Mouse (Mus musculus): ENCODE data around the gene Snai3. TPM values are rescaled to one million over a fixed set of nuclear protein-coding genes. Genes with fewer than 3 reads are reported as not detected.

Gene Snai3
- polyA plus RNA-seq, 1 experiment: 1.3 TPM

DNA sequence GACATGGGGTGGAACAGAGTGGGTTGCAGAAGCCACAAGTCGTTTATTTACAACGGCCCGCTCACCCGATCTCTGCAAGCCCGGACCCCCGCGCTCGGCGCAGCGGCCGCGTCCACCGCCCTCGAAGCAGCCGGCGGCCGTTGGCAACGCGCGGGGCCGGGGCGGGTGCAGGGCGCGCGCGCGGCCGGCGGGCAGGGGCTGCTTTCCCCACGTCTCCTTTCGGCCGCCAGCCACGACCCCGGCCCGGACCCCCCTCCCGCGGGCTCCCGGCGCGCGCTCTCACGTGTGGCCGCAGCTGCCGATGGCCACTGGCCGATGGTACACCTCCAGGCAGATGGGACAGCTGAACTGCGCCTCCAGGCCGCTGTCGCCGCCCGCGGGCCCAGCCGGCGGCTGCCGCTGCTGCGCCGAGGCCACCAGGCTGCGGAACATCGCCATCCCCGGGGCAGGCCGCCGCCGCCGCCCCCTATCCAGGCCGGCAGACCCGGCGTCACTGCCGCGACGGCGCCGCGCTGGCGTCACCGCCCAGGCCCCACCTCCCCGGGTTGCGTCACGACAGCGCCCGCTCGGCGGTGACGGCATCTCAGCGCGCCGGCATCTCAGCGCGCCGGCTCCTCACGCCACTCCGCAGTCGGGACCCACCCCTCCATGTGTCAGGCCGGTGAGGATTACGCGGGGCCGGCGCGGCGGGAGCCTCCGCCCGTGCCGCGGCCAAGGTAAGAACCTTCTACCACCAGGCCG lies 15.2 kb upstream of the Snai3 start, which contains the start of the genes Rnf166 and Ctu2:
Gene Rnf166 (minus strand): TSS at position 485 of the 741 bp plus-strand sequence.
Gene Ctu2 (plus strand): TSS at position 564 of the 741 bp plus-strand sequence.
- H3ac ChIP-seq (ENCODE audit: control insufficient read depth, insufficient read length): peak within 1 kb of the TSS; percentile 95

DNA sequence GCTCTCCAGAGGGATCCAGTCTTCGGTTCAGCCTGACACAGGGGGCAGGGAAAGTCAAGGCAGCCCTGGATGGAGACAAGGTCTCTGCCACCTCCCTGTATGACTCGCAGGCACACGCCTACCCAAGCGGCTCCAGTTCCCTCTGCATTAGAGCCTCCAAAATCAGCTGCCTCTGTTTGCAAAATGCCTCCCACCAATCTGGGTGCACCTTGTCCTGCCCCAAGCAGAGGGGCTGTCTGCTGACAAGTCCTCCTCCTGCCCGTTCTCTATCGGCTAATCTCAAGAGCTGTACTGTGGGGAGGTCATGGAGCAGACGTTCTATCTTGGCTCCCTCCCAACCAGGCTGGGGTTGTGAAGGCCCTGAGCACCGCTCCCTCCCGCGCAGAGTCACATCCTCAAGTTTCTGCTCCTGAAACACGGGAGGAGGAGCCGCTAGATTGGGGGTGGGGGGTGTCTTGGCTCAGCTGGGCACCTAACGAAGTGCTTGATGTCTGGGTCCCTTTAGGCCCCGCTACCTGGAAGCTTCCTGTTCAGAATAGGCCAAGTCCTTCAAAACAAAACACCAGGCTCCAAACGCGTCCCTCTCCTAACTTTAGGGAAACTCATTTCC lies 14.5 kb upstream of the Snai3 start:
- H3K4me2 ChIP-seq (ENCODE audit: low read depth): peak overlapping the region; percentile 73
- H3K4me3 ChIP-seq: peak overlapping the region; percentile 56
- no peak for TF ChIP-seq MAX (IDR thresholded peaks at IDR 0.05; ENCODE audit: low read depth)
- no peak for TF ChIP-seq CEBPB (IDR thresholded peaks at IDR 0.05; ENCODE audit: insufficient read depth, poor library complexity, severe bottlenecking)
- no peak for TF ChIP-seq MYOG (IDR thresholded peaks at IDR 0.05; ENCODE audit: control insufficient read depth in 1 of 3, insufficient read depth in 1 of 3, insufficient read length in 2 of 3, low read depth in 2 of 3)
- no peak for TF ChIP-seq USF1 (IDR thresholded peaks at IDR 0.05; ENCODE audit: low read depth)
- no peak for TF ChIP-seq POLR2AphosphoS2 (IDR thresholded peaks at IDR 0.05; ENCODE audit: insufficient read length, low read depth)
- TF ChIP-seq TCF3 (IDR thresholded peaks at IDR 0.05; ENCODE audit: insufficient read length, low read depth): no peak
- no peak for TF ChIP-seq POLR2A (IDR thresholded peaks at IDR 0.05; ENCODE audit: insufficient read length, low read depth)
- TF ChIP-seq E2F4 (IDR thresholded peaks at IDR 0.05; ENCODE audit: insufficient read depth): no peak
- no peak for TF ChIP-seq MYOD1 (IDR thresholded peaks at IDR 0.05; ENCODE audit: control insufficient read depth in 1 of 3, insufficient read length in 2 of 3, low read depth in 2 of 3)
- TF ChIP-seq TCF12 (IDR thresholded peaks at IDR 0.05; ENCODE audit: insufficient read depth, poor library complexity, severe bottlenecking): no peak
- no peak for TF ChIP-seq SRF (IDR thresholded peaks at IDR 0.05; ENCODE audit: control insufficient read depth, insufficient read length, low read depth)
- no peak for TF ChIP-seq REST (IDR thresholded peaks at IDR 0.05; ENCODE audit: insufficient read depth, insufficient read length)
- peaks cover 23% of the 10 kb centered on the region for H3K79me2 ChIP-seq (ENCODE audit: control insufficient read depth, insufficient read depth)
- no peaks in the 10 kb centered on the region for H3K27me3 ChIP-seq (ENCODE audit: control insufficient read depth, insufficient read depth, insufficient read length)
- peaks cover 9% of the 10 kb centered on the region for H3K36me3 ChIP-seq (ENCODE audit: control insufficient read depth, insufficient read depth)
- H3ac ChIP-seq (ENCODE audit: control insufficient read depth, insufficient read length): peak overlapping the region; percentile 95

More for the DNA sequence above, 15.2 kb upstream of the Snai3 start, which contains the start of the genes Rnf166 and Ctu2:
- Histone ChIP-seq H3K4me2 (ENCODE audit: low read depth) (peak within 1 kb of the TSS; percentile 94), H3K36me3 (ENCODE audit: control insufficient read depth, insufficient read depth) (peaks cover 9% of the 10 kb centered on the region), H3K79me2 (ENCODE audit: control insufficient read depth, insufficient read depth) (peaks cover 23% of the 10 kb centered on the region), H3K4me3 (peak within 1 kb of the TSS; percentile 56), H3K27me3 (ENCODE audit: control insufficient read depth, insufficient read depth, insufficient read length) (no peaks in the 10 kb centered on the region)
- TF ChIP-seq POLR2A (IDR thresholded peaks at IDR 0.05; ENCODE audit: insufficient read length, low read depth) (peak; percentile 92), MYOG (IDR thresholded peaks at IDR 0.05; ENCODE audit: control insufficient read depth in 1 of 3, insufficient read depth in 1 of 3, insufficient read length in 2 of 3, low read depth in 2 of 3) (peak in 1 of 3 experiments; percentile 46), MAX (IDR thresholded peaks at IDR 0.05; ENCODE audit: low read depth) (no peak), SRF (IDR thresholded peaks at IDR 0.05; ENCODE audit: control insufficient read depth, insufficient read length, low read depth) (peak; percentile 93), REST (IDR thresholded peaks at IDR 0.05; ENCODE audit: insufficient read depth, insufficient read length) (no peak), MYOD1 (IDR thresholded peaks at IDR 0.05; ENCODE audit: control insufficient read depth in 1 of 3, insufficient read length in 2 of 3, low read depth in 2 of 3) (peak in 2 of 3 experiments; percentile 3 to 6), E2F4 (IDR thresholded peaks at IDR 0.05; ENCODE audit: insufficient read depth) (peak; percentile 6), USF1 (IDR thresholded peaks at IDR 0.05; ENCODE audit: low read depth) (no peak), POLR2AphosphoS2 (IDR thresholded peaks at IDR 0.05; ENCODE audit: insufficient read length, low read depth) (peak; percentile 83), CEBPB (IDR thresholded peaks at IDR 0.05; ENCODE audit: insufficient read depth, poor library complexity, severe bottlenecking) (no peak), TCF3 (IDR thresholded peaks at IDR 0.05; ENCODE audit: insufficient read length, low read depth) (no peak), TCF12 (IDR thresholded peaks at IDR 0.05; ENCODE audit: insufficient read depth, poor library complexity, severe bottlenecking) (no peak)

- H3ac ChIP-seq (ENCODE audit: control insufficient read depth, insufficient read length): no peak overlapping the region
- TF ChIP-seq CEBPB (IDR thresholded peaks at IDR 0.05; ENCODE audit: insufficient read depth, poor library complexity, severe bottlenecking): no peak
- no peak for TF ChIP-seq REST (IDR thresholded peaks at IDR 0.05; ENCODE audit: insufficient read depth, insufficient read length)
- TF ChIP-seq SRF (IDR thresholded peaks at IDR 0.05; ENCODE audit: control insufficient read depth, insufficient read length, low read depth): no peak
- no peak for TF ChIP-seq TCF12 (IDR thresholded peaks at IDR 0.05; ENCODE audit: insufficient read depth, poor library complexity, severe bottlenecking)
- no peak for TF ChIP-seq POLR2A (IDR thresholded peaks at IDR 0.05; ENCODE audit: insufficient read length, low read depth)
- H3K36me3 ChIP-seq (ENCODE audit: control insufficient read depth, insufficient read depth): peaks cover 9% of the 10 kb centered on the region
- H3K4me2 ChIP-seq (ENCODE audit: low read depth): no peak overlapping the region
- H3K4me3 ChIP-seq: peak overlapping the region; percentile 56
- peaks cover 23% of the 10 kb centered on the region for H3K79me2 ChIP-seq (ENCODE audit: control insufficient read depth, insufficient read depth)
- no peaks in the 10 kb centered on the region for H3K27me3 ChIP-seq (ENCODE audit: control insufficient read depth, insufficient read depth, insufficient read length)
Observed at GRCm38 (mm10) chr8:122473911-122474421, 13.4 kb upstream of the Snai3 start.

DNA sequence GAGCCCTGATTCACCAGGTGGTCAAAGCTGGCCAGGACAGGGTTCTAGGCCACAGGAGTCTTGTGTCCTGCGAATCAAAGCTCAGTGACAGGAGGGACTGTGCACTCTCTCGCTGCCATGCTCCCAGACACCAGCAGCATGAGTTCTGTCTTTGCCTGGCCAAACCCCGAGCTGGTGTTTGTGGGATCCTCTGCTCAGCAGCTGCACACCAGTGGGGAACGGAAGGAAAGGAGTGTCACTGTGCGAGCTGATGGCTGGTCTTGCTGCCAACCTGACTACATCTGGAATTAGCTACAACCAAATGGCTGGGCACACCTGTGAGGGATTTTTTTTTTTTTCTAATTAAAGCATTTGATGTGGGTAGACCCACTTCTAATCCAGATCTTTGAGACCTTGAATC lies 10.2 kb upstream of the Snai3 start:
- Histone ChIP-seq H3K4me3 (no peak overlapping the region), H3K4me2 (ENCODE audit: low read depth) (no peak overlapping the region), H3ac (ENCODE audit: control insufficient read depth, insufficient read length) (no peak overlapping the region), H3K79me2 (ENCODE audit: control insufficient read depth, insufficient read depth) (peaks cover 15% of the 10 kb centered on the region), H3K27me3 (ENCODE audit: control insufficient read depth, insufficient read depth, insufficient read length) (no peaks in the 10 kb centered on the region), H3K36me3 (ENCODE audit: control insufficient read depth, insufficient read depth) (peaks cover 14% of the 10 kb centered on the region)
- TF ChIP-seq MYOG (IDR thresholded peaks at IDR 0.05; ENCODE audit: control insufficient read depth in 1 of 3, insufficient read depth in 1 of 3, insufficient read length in 2 of 3, low read depth in 2 of 3): no peak
- no peak for TF ChIP-seq REST (IDR thresholded peaks at IDR 0.05; ENCODE audit: insufficient read depth, insufficient read length)
- no peak for TF ChIP-seq TCF3 (IDR thresholded peaks at IDR 0.05; ENCODE audit: insufficient read length, low read depth)
- TF ChIP-seq MYOD1 (IDR thresholded peaks at IDR 0.05; ENCODE audit: control insufficient read depth in 1 of 3, insufficient read length in 2 of 3, low read depth in 2 of 3): no peak
- no peak for TF ChIP-seq POLR2A (IDR thresholded peaks at IDR 0.05; ENCODE audit: insufficient read length, low read depth)
- TF ChIP-seq POLR2AphosphoS2 (IDR thresholded peaks at IDR 0.05; ENCODE audit: insufficient read length, low read depth): no peak
- no peak for TF ChIP-seq CEBPB (IDR thresholded peaks at IDR 0.05; ENCODE audit: insufficient read depth, poor library complexity, severe bottlenecking)
- no peak for TF ChIP-seq SRF (IDR thresholded peaks at IDR 0.05; ENCODE audit: control insufficient read depth, insufficient read length, low read depth)
- no peak for TF ChIP-seq E2F4 (IDR thresholded peaks at IDR 0.05; ENCODE audit: insufficient read depth)
- TF ChIP-seq TCF12 (IDR thresholded peaks at IDR 0.05; ENCODE audit: insufficient read depth, poor library complexity, severe bottlenecking): no peak
- TF ChIP-seq MAX (IDR thresholded peaks at IDR 0.05; ENCODE audit: low read depth): no peak
- no peak for TF ChIP-seq USF1 (IDR thresholded peaks at IDR 0.05; ENCODE audit: low read depth)
